Mouse (Mus musculus) frontal cortex, adult (tissue): ENCODE results near the gene Cyp4f39.
A peak's percentile ranks its signal among the peaks of the same experiment; 100 is the strongest.
"Not testable (repeated sequence)": the region's sequence is repeated elsewhere in the genome, so short reads cannot be mapped to it uniquely, and the experiment has no call there.

Experiments used
- ATAC-seq: cut with Nextera tagmentation; 2 replicates; pipeline ENCODE4 v1.9.2; 2017; ENCODE audit warnings: mild to moderate bottlenecking, moderate library complexity, mixed read lengths; ENCODE audit not compliant: low TSS enrichment

The Cyp4f39 gene

DNA sequence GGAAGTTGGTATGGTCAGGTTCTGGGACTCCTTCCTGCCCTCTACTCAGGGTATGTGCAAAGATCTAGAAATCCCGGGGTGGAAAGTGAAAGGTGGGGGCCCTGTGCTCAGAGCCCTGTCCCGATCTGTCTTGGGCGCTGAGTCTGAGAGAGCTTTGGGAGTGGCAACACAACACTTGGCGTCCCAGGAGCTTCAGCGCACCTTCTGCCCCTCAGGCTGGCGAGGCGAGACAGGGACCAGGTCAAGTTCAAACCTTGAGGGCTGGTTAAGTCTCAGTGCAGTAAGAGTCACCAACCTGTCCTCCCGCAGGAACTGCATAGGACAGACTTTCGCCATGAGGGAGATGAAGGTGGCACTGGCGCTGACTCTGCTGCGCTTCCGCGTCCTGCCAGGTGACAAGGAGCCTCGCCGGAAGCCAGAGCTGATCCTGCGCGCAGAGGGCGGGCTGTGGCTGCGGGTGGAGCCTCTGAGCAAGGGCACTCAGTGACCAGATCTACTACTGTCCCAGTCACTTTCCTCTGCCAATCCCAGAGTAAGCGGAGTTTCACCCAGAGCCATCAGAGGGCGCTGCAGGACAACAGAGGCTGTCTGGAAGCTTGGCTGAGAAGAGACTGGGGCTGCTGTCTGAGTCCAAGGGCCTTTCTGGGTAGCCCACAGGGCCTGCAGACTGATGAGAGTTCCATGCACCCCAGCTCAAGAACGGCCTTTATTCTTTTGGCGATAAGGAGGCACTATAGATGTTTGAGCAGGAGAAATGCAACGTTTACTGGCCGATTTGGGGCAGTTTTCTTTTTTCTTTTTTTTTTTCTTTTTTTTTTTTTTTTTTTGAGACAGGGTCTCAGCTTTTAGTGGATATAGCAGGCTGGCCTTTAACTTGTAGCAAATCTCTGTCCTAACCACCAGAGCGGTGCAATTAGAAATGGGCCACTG, 76.2 kb downstream of the Cyp4f39 start:
- peak; percentile 95 for ATAC-seq

- ATAC-seq: not testable (repeated sequence)
Observed at GRCm38 (mm10) chr17:32532356-32532755, 79.8 kb downstream of the Cyp4f39 start.

DNA sequence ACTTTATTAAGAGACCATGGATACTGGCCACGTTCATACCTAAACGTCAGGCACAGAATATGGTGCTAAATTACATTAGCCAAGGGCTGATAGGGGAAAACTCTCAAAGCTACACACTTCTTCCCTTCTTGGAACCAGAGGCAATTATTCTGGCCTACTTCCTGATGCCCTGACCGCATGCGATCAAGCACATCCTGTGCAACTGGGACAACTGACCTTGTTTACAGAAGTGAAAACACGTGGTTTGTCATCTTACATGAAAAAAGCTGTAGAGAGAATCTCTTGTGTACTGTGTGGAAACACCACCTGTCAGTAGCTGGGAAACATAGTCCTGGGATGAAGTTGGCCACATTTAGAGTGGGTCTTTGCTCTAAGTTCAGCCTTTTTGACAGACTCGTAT, 81.5 kb downstream of the Cyp4f39 start:
- ATAC-seq: no peak

- ATAC-seq: peak; percentile 79
Observed at GRCm38 (mm10) chr17:32536051-32536866, 83.7 kb downstream of the Cyp4f39 start, which contains the start of gene Cyp4f16. Gene Cyp4f16, plus strand, starts transcription at chr17:32536558.

GRCm38 (mm10) chr17:32536867-32537250, 84.3 kb downstream of the Cyp4f39 start:
- no peak for ATAC-seq
